Mouse (Mus musculus) urinary bladder, adult 18-20 months (tissue): Measurements from ENCODE around the gene Ankrd11.
A peak's percentile ranks its signal among the peaks of the same experiment; 100 is the strongest.

Source experiments
- DNase-seq, 2 experiments: peaks; one replicate each; pipeline ENCODE4 v3.0.0; 2022; ENCODE audit warnings: low spot score in 2 of 2, mixed read lengths in 2 of 2

Ankrd11 gene

GRCm38 (mm10) chr8:122850641-122851240, 191.3 kb downstream of the Ankrd11 start:
- no peak for DNase-seq

- DNase-seq, result no peak
These were observed 192.7 kb downstream of the Ankrd11 start for GRCm38 (mm10) chr8:122849152-122849910.

- no peak for DNase-seq
These were observed 194.1 kb downstream of the Ankrd11 start, which contains the start of gene Cdh15 for GRCm38 (mm10) chr8:122847829-122848561. Cdh15 (plus strand) TSS chr8:122847966.

- DNase-seq, result no peak
These were observed 196.4 kb downstream of the Ankrd11 start for GRCm38 (mm10) chr8:122845662-122846061.

- no peak for DNase-seq
These were observed 197.9 kb downstream of the Ankrd11 start for GRCm38 (mm10) chr8:122844161-122844560.

GRCm38 (mm10) chr8:122836696-122837095, 205.4 kb downstream of the Ankrd11 start:
- no peak for DNase-seq

- no peak for DNase-seq
These were observed 205.9 kb downstream of the Ankrd11 start for GRCm38 (mm10) chr8:122836199-122836598.

GRCm38 (mm10) chr8:122834971-122835370, 207.1 kb downstream of the Ankrd11 start:
- DNase-seq, result peak; percentile 47 to 48

GRCm38 (mm10) chr8:122834416-122834815, 207.7 kb downstream of the Ankrd11 start:
- DNase-seq, result no peak
